ENCODE assay signal across 18 mouse cellular contexts in genomic region chr16:87655579-87655978, GRCm38 (mm10). TPM values are rescaled to one million over a fixed set of nuclear protein-coding genes. Genes with fewer than 3 reads are reported as not detected.
DNase-seq lines count a peak whose midpoint lies in the region; ATAC-seq and TF ChIP-seq lines count a peak whose summit lies in the region.
"Had no signal": no experiment of that assay in that cellular context is flagged by ENCODE, and none has a peak within 500 bp of the region (broad histone marks: within the 10 kb centered on the region; RNA-seq: fewer than 3 reads in every experiment).

No protein-coding gene starts in this region.

- TF ChIP-seq POLR2A in bone marrow macrophage, adult 2 months (IDR thresholded peaks at IDR 0.05; ENCODE audit: borderline replicate concordance, low read depth, low read length) = no peak

- H3K4me2 ChIP-seq in liver, embryonic 12.5 days = no peak overlapping the region
- H3K4me2 ChIP-seq in liver, embryonic 11.5 days = no peak overlapping the region
- H3K4me2 ChIP-seq: embryonic facial prominence, embryonic 15.5 days; forebrain, embryonic 12.5 days; heart, embryonic 12.5 days; neural tube, embryonic 15.5 days had no signal

- no peaks in the 10 kb centered on the region for H3K36me3 ChIP-seq in liver, embryonic 12.5 days
- no peaks in the 10 kb centered on the region for H3K36me3 ChIP-seq in liver, embryonic 11.5 days (ENCODE audit: control insufficient read depth, insufficient read depth, low read length)
- H3K36me3 ChIP-seq: embryonic facial prominence, embryonic 15.5 days; forebrain, embryonic 12.5 days; G1E; heart, embryonic 12.5 days; midbrain, embryonic 10.5 days; neural tube, embryonic 15.5 days had no signal

- H3K9me3 ChIP-seq in liver, embryonic 12.5 days (replicated peaks) = no peaks in the 10 kb centered on the region
- no peaks in the 10 kb centered on the region for H3K9me3 ChIP-seq in liver, embryonic 11.5 days (ENCODE audit: control insufficient read depth, low read length)
- H3K9me3 ChIP-seq: embryonic facial prominence, embryonic 15.5 days; forebrain, embryonic 12.5 days; G1E; heart, embryonic 12.5 days; midbrain, embryonic 10.5 days; neural tube, embryonic 15.5 days had no signal

- no peak for TF ChIP-seq CTCF in bone marrow macrophage, adult 2 months (IDR thresholded peaks at IDR 0.05; ENCODE audit: low read depth, low read length)

- no peak overlapping the region for H3K9ac ChIP-seq in liver, embryonic 12.5 days
- H3K9ac ChIP-seq in liver, embryonic 11.5 days (ENCODE audit: low read depth, low read length) = no peak overlapping the region
- H3K9ac ChIP-seq: embryonic facial prominence, embryonic 15.5 days; forebrain, embryonic 12.5 days; heart, embryonic 12.5 days; neural tube, embryonic 15.5 days had no signal

- H3K27ac ChIP-seq in liver, embryonic 12.5 days = 0 out of 2 replicates have a peak overlapping the region, but pooled peaks have one; percentile 4
- no peak overlapping the region for H3K27ac ChIP-seq in liver, embryonic 11.5 days (ENCODE audit: low read depth, low read length)
- H3K27ac ChIP-seq in bone marrow macrophage, adult 2 months (ENCODE audit: insufficient read depth, low read depth, low read length) = peak overlapping the region; percentile 26
- H3K27ac ChIP-seq: embryonic facial prominence, embryonic 15.5 days; forebrain, embryonic 12.5 days; midbrain, embryonic 10.5 days; neural tube, embryonic 15.5 days had no signal

- no peak for ATAC-seq in liver, embryonic 12.5 days
- ATAC-seq in liver, embryonic 11.5 days (replicated peaks; ENCODE audit: low FRiP score) = no peak

- 49% methylated on average over 9 of the region's 9 CpGs for WGBS in liver, embryonic 12.5 days (ENCODE audit: insufficient replicate concordance)
- 66% methylated on average over 9 of the region's 9 CpGs for WGBS in liver, embryonic 11.5 days

- 0 out of 2 replicates have a peak, but pooled peaks cover 5% of the 10 kb centered on the region for H3K4me1 ChIP-seq in liver, embryonic 12.5 days
- H3K4me1 ChIP-seq in liver, embryonic 11.5 days (replicated peaks; ENCODE audit: control insufficient read depth, insufficient read depth, low read length) = no peaks in the 10 kb centered on the region
- peaks cover 27% of the 10 kb centered on the region for H3K4me1 ChIP-seq in bone marrow macrophage, adult 2 months (ENCODE audit: control insufficient read depth, insufficient read depth, low read length)
- H3K4me1 ChIP-seq: forebrain, embryonic 12.5 days; neural tube, embryonic 15.5 days had no signal

- H3K4me3 ChIP-seq in liver, embryonic 12.5 days = no peak overlapping the region
- H3K4me3 ChIP-seq in liver, embryonic 11.5 days (ENCODE audit: low read depth, low read length) = no peak overlapping the region
- no peak overlapping the region for H3K4me3 ChIP-seq in bone marrow macrophage, adult 2 months (ENCODE audit: insufficient read depth, low read length)
- H3K4me3 ChIP-seq: embryonic facial prominence, embryonic 15.5 days; forebrain, embryonic 12.5 days; heart, embryonic 12.5 days; midbrain, embryonic 10.5 days; neural tube, embryonic 15.5 days had no signal

- H3K27me3 ChIP-seq in liver, embryonic 12.5 days (replicated peaks) = no peaks in the 10 kb centered on the region
- no peaks in the 10 kb centered on the region for H3K27me3 ChIP-seq in liver, embryonic 11.5 days (replicated peaks; ENCODE audit: control insufficient read depth, insufficient read depth, low read length)
- H3K27me3 ChIP-seq: embryonic facial prominence, embryonic 15.5 days; forebrain, embryonic 12.5 days; heart, embryonic 12.5 days; neural tube, embryonic 15.5 days had no signal

- no peak for DNase-seq in liver, embryonic 11.5 days (ENCODE audit: low spot score)
- peak; percentile 44 for DNase-seq in kidney, postnatal 14 days
- peak; percentile 22 to 33 for DNase-seq in lung, postnatal 4 days
- no peak for DNase-seq in ovary, postnatal 36 days (ENCODE audit: low spot score)
- DNase-seq in left cerebral cortex, adult 18-20 months (ENCODE audit: low spot score in 2 of 2) = no peak
- no peak for DNase-seq in retina, postnatal 1 day
- DNase-seq: cerebellum, adult 2 months; gastrocnemius, postnatal 36 days; heart, postnatal 36 days; right cerebral cortex, adult 18-20 months had no signal

RNA-seq across cellular contexts. Expression of gene Bach1, which starts 43.2 kb away (rescaled TPM):
- 8.8 and 10.6 TPM in 2 replicates for polyA plus RNA-seq in liver, embryonic 12.5 days (2016; fragmentation: Nextera tagmentation; extraction: Ambion mirVana)
- 10.6 and 11.1 TPM in 2 replicates for polyA plus RNA-seq in liver, embryonic 11.5 days (2014; fragmentation: Nextera tagmentation; extraction: Ambion mirVana)
- polyA plus RNA-seq in bone marrow macrophage, adult 2 months (2012; ENCODE audit: insufficient read depth, insufficient read length, missing spikeins) = 75.6 and 78.9 TPM in 2 replicates
- 10 to 100 TPM; 10.9 to 12.6 TPM for total RNA-seq in left cerebral cortex, adult 18-20 months (2021)

Comparison
In these comparisons a context has a peak if more than half of its experiments do, and no peak if none do; other contexts are left out.
1. DNase-seq: peak in kidney, postnatal 14 days (single experiment) and lung, postnatal 4 days (2 of 2); none in liver, embryonic 11.5 days (single experiment), ovary, postnatal 36 days (single experiment), left cerebral cortex, adult 18-20 months (0 of 2) and retina, postnatal 1 day (single experiment).